Mouse (Mus musculus): Measurements from ENCODE around the gene Nodal. TPM values are rescaled to one million over a fixed set of nuclear protein-coding genes. Genes with fewer than 3 reads are reported as not detected.
A peak's percentile ranks its signal among the peaks of the same experiment; 100 is the strongest.

Nodal gene
- total and polyA plus RNA-seq, 3 experiments = not detected

DNA sequence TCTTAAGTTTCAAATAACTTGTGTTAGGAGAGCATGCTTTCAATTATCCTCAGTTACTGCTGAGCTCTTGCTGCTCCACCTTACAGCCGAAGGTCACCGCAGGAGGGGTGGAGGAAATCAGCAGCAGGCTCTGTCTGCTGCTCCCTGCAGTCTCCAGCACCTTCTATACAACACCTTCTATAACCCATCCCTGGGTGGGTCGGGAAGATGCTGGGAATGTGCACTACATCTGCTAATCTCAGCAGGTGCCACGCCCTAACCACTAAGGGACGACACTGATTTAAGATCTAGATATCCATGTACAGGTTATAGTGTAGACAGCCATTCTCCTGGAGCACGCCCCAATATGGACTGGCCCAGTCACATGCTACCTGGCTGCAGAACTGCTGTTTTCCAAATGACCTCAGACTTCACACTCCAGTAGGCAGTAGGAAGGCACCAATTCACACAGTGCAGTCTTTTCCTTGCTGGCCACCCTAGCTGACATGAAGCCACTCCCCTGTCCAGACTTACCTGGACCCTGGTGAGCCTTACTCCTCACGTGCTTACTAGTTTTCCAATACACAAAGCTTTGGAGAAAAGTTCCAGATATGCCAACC lies 22.5 kb downstream of the Nodal start:
- Histone ChIP-seq H3K27ac (ENCODE audit: control insufficient read depth, low read depth, low read length) (no peak overlapping the region), H3K79me2 (ENCODE audit: control insufficient read depth, insufficient read depth, low read length, poor library complexity) (peaks cover 38% of the 10 kb centered on the region), H3K27me3 (ENCODE audit: control insufficient read depth in 1 of 2, insufficient read depth in 2 of 2, low read length in 2 of 2) (no peaks in the 10 kb centered on the region), H3K4me1 (ENCODE audit: control insufficient read depth in 1 of 2, insufficient read depth in 2 of 2, low read length in 2 of 2) (0 out of 4 replicates have a peak, but pooled peaks cover 0 to 2% of the 10 kb centered on the region in 2 experiments), H3K36me3 (ENCODE audit: control insufficient read depth in 1 of 2, insufficient read depth in 2 of 2, low read length in 2 of 2) (peaks cover 3 to 7% of the 10 kb centered on the region in 2 experiments; a peak in 3 of 4 replicates), H3K9ac (ENCODE audit: control insufficient read depth, low read depth, low read length, poor library complexity, severe bottlenecking) (no peak overlapping the region), H3K4me3 (ENCODE audit: control insufficient read depth in 1 of 2, insufficient read depth in 1 of 2, low read depth in 2 of 2, low read length in 2 of 2) (no peak overlapping the region), H3K9me3 (replicated peaks; ENCODE audit: insufficient read depth, low read length) (no peaks in the 10 kb centered on the region)
- DNase-seq (ENCODE audit: low read depth, low spot score) = no peak
- TF ChIP-seq RAD21 (IDR thresholded peaks at IDR 0.05; ENCODE audit: low read depth, low read length) (no peak), TBP (IDR thresholded peaks at IDR 0.05; ENCODE audit: low read depth, low read length) (no peak), RCOR1 (IDR thresholded peaks at IDR 0.05; ENCODE audit: low read depth, low read length) (peak; percentile 62)

DNA sequence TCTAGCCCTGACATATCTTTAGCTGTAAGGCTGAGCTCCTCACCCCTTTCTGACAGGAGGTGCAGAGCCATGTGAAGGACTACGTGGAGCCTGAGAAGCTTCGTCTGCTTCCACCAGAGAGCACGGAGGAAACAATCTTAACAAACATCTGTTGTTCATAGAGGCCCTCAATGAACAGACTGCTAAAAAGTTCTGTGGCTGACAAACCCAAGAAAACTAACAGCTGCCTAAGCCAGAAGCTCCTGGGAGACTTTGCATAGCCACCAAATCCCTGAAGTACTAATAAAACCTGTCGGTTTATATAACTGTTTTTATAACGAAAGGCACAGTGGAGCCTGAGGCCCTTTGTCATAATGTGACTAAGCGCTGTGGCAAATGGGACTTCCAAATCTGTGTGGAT lies 25.7 kb downstream of the Nodal start:
- peaks cover 2 to 19% of the 10 kb centered on the region in 2 experiments for H3K36me3 ChIP-seq (ENCODE audit: control insufficient read depth in 1 of 2, insufficient read depth in 2 of 2, low read length in 2 of 2)

DNA sequence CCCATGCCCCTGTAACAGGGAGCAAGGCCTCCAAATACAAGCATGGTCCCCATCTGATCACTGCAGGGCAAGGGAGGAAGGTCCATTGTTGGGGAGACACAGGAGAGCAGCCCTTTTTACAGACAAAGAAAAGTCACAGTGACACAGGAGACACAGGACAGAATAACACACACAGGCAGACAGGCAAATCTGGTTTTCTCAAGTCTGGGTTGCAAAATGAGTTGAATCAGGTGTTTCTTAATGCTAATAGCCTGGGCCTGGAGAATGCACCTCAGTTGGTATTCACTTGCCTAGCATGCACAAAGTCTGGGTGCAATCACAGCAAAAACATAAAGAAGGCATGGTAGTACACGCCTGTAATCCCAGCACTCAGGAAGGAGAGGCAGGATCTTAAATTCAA lies 26.1 kb downstream of the Nodal start:
- H3K79me2 ChIP-seq (ENCODE audit: control insufficient read depth, insufficient read depth, low read length, poor library complexity) = peaks cover 69% of the 10 kb centered on the region
- H3K4me1 ChIP-seq (ENCODE audit: control insufficient read depth in 1 of 2, insufficient read depth in 2 of 2, low read length in 2 of 2) = peaks cover under 1 to 13% of the 10 kb centered on the region in 2 experiments; a peak in 3 of 4 replicates
- H3K4me3 ChIP-seq (ENCODE audit: control insufficient read depth in 1 of 2, insufficient read depth in 1 of 2, low read depth in 2 of 2, low read length in 2 of 2) = no peak overlapping the region
- H3K36me3 ChIP-seq (ENCODE audit: control insufficient read depth in 1 of 2, insufficient read depth in 2 of 2, low read length in 2 of 2) = peaks cover 2 to 20% of the 10 kb centered on the region in 2 experiments; a peak in 3 of 4 replicates
- no peak for TF ChIP-seq CHD2 (IDR thresholded peaks at IDR 0.05; ENCODE audit: low read length)
- TF ChIP-seq ZNF384 (IDR thresholded peaks at IDR 0.05; ENCODE audit: low read depth, low read length) = no peak
- TF ChIP-seq USF1 (IDR thresholded peaks at IDR 0.05; ENCODE audit: low read depth, low read length) = no peak
- TF ChIP-seq MYC (IDR thresholded peaks at IDR 0.05; ENCODE audit: low read depth, low read length) = no peak
- TF ChIP-seq CHD1 (IDR thresholded peaks at IDR 0.05; ENCODE audit: low read depth, low read length) = no peak
- TF ChIP-seq RCOR1 (IDR thresholded peaks at IDR 0.05; ENCODE audit: low read depth, low read length) = no peak
- no peak for TF ChIP-seq EP300 (IDR thresholded peaks at IDR 0.05; ENCODE audit: low read depth in 1 of 2, low read length in 2 of 2)
- TF ChIP-seq TAL1 (IDR thresholded peaks at IDR 0.05; ENCODE audit: low read length) = no peak
- no peak for TF ChIP-seq ZMIZ1 (IDR thresholded peaks at IDR 0.05; ENCODE audit: low read depth, low read length)
- no peak for TF ChIP-seq MAX (IDR thresholded peaks at IDR 0.05; ENCODE audit: low read length)
- TF ChIP-seq RAD21 (IDR thresholded peaks at IDR 0.05; ENCODE audit: low read depth, low read length) = no peak
- no peak for TF ChIP-seq NELFE (IDR thresholded peaks at IDR 0.05; ENCODE audit: low read depth, low read length)
- TF ChIP-seq HCFC1 (IDR thresholded peaks at IDR 0.05; ENCODE audit: low read depth, low read length) = no peak
- TF ChIP-seq ETS1 (IDR thresholded peaks at IDR 0.05; ENCODE audit: low read depth, low read length) = no peak
- DNase-seq (ENCODE audit: low read depth, low spot score) = no peak
- no peaks in the 10 kb centered on the region for H3K27me3 ChIP-seq (ENCODE audit: control insufficient read depth in 1 of 2, insufficient read depth in 2 of 2, low read length in 2 of 2)
- H3K9me3 ChIP-seq (replicated peaks; ENCODE audit: insufficient read depth, low read length) = no peaks in the 10 kb centered on the region
- no peak overlapping the region for H3K9ac ChIP-seq (ENCODE audit: control insufficient read depth, low read depth, low read length, poor library complexity, severe bottlenecking)
- no peak overlapping the region for H3K27ac ChIP-seq (ENCODE audit: control insufficient read depth, low read depth, low read length)

More for the DNA sequence above, 25.7 kb downstream of the Nodal start:
- H3K27ac ChIP-seq (ENCODE audit: control insufficient read depth, low read depth, low read length) = no peak overlapping the region
- no peaks in the 10 kb centered on the region for H3K9me3 ChIP-seq (replicated peaks; ENCODE audit: insufficient read depth, low read length)
- peaks cover 0 to 10% of the 10 kb centered on the region in 2 experiments; a peak in 2 of 4 replicates for H3K4me1 ChIP-seq (ENCODE audit: control insufficient read depth in 1 of 2, insufficient read depth in 2 of 2, low read length in 2 of 2)
- peaks cover 66% of the 10 kb centered on the region for H3K79me2 ChIP-seq (ENCODE audit: control insufficient read depth, insufficient read depth, low read length, poor library complexity)
- H3K27me3 ChIP-seq (ENCODE audit: control insufficient read depth in 1 of 2, insufficient read depth in 2 of 2, low read length in 2 of 2) = no peaks in the 10 kb centered on the region
- H3K9ac ChIP-seq (ENCODE audit: control insufficient read depth, low read depth, low read length, poor library complexity, severe bottlenecking) = no peak overlapping the region
- DNase-seq (ENCODE audit: low read depth, low spot score) = no peak
- no peak overlapping the region for H3K4me3 ChIP-seq (ENCODE audit: control insufficient read depth in 1 of 2, insufficient read depth in 1 of 2, low read depth in 2 of 2, low read length in 2 of 2)
- TF ChIP-seq ETS1 (IDR thresholded peaks at IDR 0.05; ENCODE audit: low read depth, low read length) = no peak
- TF ChIP-seq MYB (IDR thresholded peaks at IDR 0.05; ENCODE audit: low read depth, low read length) = no peak
- TF ChIP-seq TAL1 (IDR thresholded peaks at IDR 0.05; ENCODE audit: low read length) = no peak
- no peak for TF ChIP-seq HCFC1 (IDR thresholded peaks at IDR 0.05; ENCODE audit: low read depth, low read length)
- no peak for TF ChIP-seq EP300 (IDR thresholded peaks at IDR 0.05; ENCODE audit: low read depth in 1 of 2, low read length in 2 of 2)
- TF ChIP-seq RCOR1 (IDR thresholded peaks at IDR 0.05; ENCODE audit: low read depth, low read length) = no peak
- no peak for TF ChIP-seq MEF2A (IDR thresholded peaks at IDR 0.05; ENCODE audit: extremely low read depth, insufficient replicate concordance, low read depth, low read length, poor library complexity, severe bottlenecking)
- no peak for TF ChIP-seq KAT2A (conservative IDR thresholded peaks at IDR 0.05; ENCODE audit: low read depth, low read length)
- no peak for TF ChIP-seq MXI1 (IDR thresholded peaks at IDR 0.05; ENCODE audit: low read depth, low read length)
- TF ChIP-seq MAZ (IDR thresholded peaks at IDR 0.05; ENCODE audit: low read depth, low read length) = no peak
- no peak for TF ChIP-seq SMC3 (IDR thresholded peaks at IDR 0.05; ENCODE audit: low read depth, low read length)
- no peak for TF ChIP-seq CHD1 (IDR thresholded peaks at IDR 0.05; ENCODE audit: low read depth, low read length)
- no peak for TF ChIP-seq ZNF384 (IDR thresholded peaks at IDR 0.05; ENCODE audit: low read depth, low read length)
- TF ChIP-seq TBP (IDR thresholded peaks at IDR 0.05; ENCODE audit: low read depth, low read length) = no peak
- no peak for TF ChIP-seq MYC (IDR thresholded peaks at IDR 0.05; ENCODE audit: low read depth, low read length)
- no peak for TF ChIP-seq POLR2AphosphoS5 (IDR thresholded peaks at IDR 0.05; ENCODE audit: borderline replicate concordance, low read depth, low read length)
- TF ChIP-seq NRF1 (IDR thresholded peaks at IDR 0.05; ENCODE audit: insufficient read depth, low read depth, low read length, poor library complexity, severe bottlenecking) = no peak
- TF ChIP-seq UBTF (IDR thresholded peaks at IDR 0.05; ENCODE audit: borderline replicate concordance, insufficient read depth, low read depth, low read length) = no peak
- TF ChIP-seq USF2 (IDR thresholded peaks at IDR 0.05; ENCODE audit: borderline replicate concordance in 1 of 2, insufficient read depth in 1 of 2, low read depth in 1 of 2, low read length in 2 of 2) = no peak
- no peak for TF ChIP-seq NELFE (IDR thresholded peaks at IDR 0.05; ENCODE audit: low read depth, low read length)

Data from MEL (cell line).